Mouse (Mus musculus) CD4-positive, CD25-positive, alpha-beta regulatory T cell, adult 4 months (primary cell): Measurements from ENCODE around the gene Reg4. TPM values are rescaled to one million over a fixed set of nuclear protein-coding genes. Genes with fewer than 3 reads are reported as not detected.

Experiments used
- ATAC-seq: one replicate; pipeline ENCODE4 v1.8.0; 2017
- polyA plus RNA-seq, 2 experiments: library from polyadenylated mRNA; unstranded; fragments of 100-300 nt; shearing (Covaris generic); gene quantifications; one replicate each; pipeline ENCODE4 v1.2.1; 2017

Gene Reg4
- polyA plus RNA-seq, 2 experiments from 2014 or later = not detected

DNA sequence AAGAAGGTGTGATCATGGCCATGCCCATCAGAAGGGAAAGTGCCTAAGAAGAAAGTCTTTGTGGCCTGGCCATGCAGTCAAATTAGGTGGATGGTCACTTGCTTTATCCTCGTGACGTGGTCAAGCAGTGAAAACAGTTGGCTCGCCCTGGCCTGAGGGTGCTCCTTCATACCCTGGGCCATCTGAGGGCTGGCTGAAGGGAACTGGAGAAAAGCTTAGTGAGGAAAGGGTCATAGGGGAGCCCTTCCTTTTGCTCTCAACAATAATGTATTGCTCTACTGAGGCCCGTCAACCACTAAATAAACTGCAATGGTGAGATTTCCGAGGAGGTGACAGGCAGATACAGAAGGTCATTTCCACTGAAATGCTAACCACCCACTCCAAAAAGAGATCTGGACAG, 15.3 kb downstream of the Reg4 start:
- ATAC-seq = no peak

DNA sequence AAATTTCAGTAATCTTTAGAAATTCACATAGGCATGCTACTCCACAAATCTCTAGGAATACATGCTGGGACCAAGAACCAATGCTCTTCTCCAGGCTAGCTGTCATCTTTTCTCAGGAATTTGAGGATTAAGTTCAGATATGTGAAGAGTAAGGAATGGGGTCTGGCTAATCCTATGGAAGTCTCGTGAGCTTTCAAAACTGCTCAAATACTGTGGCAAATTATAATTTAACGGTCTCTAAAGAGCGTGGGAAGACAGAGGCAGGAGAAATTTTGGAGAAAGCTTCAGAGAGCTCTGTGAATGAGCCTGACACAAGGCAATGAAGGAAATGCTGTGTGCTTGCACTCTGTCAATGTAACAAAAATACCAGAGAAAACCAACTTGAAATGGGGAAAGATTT, 16.2 kb downstream of the Reg4 start:
- ATAC-seq = no peak

DNA sequence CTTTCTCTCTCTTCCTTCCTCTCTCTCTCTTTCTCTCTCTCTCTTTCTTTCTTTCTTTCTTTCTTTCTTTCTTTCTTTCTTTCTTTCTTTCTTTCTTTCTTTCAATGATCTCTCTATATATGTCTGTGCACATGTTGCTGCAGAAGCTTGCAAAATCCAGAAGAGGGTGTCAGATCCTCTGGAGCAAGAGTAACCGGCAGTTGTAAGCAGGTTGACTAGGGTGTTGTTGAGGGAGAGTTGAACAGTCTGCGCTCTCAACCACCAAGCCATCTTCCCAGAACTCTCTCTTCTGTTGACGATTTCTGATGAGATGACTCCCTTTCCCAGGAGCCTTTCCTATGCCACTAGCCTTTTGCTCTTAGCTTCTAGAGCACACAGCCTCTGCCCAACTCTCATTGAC, 20.1 kb downstream of the Reg4 start:
- no peak for ATAC-seq

- no peak for ATAC-seq
Measured at GRCm38 (mm10) chr3:98242458-98243037, 20.6 kb downstream of the Reg4 start.

- ATAC-seq = no peak
Measured at GRCm38 (mm10) chr3:98245892-98246291, 23.9 kb downstream of the Reg4 start.

DNA sequence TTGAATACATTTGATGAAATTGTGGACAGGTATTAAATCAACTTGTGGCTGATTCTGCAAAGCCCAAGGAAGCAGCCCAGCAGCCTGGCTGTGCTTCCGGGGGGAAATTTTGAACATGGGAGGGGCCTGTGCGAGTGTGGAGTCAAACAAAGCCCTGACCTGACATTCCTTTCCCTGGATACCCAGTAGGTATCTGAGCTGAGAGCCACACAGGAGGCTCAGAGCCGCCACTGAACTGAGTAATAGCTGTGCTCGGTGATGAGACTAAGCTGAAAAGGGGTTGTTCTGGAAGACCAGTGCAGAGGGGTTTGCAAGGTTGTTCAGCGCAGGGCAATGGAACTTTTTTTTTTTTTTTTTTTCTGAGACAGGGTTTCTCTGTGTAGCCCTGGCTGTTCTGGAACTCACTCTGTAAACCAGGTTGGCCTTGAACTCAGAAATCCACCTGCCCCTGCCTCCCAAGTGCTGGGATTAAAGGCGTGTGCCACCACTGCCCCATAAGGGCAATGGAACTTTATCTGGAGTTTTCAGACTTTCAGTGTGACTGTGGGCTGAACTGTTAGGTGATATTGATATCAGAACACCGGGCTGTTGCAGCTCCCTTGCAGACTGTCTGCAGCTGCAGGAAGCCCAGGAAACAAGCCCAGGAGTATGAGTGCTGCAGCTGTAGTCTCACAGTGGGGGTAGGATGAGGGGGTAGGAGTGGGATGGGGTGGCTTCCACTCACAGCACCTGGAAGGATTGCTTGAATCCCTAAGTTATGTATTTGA, 25.2 kb downstream of the Reg4 start:
- ATAC-seq = no peak

DNA sequence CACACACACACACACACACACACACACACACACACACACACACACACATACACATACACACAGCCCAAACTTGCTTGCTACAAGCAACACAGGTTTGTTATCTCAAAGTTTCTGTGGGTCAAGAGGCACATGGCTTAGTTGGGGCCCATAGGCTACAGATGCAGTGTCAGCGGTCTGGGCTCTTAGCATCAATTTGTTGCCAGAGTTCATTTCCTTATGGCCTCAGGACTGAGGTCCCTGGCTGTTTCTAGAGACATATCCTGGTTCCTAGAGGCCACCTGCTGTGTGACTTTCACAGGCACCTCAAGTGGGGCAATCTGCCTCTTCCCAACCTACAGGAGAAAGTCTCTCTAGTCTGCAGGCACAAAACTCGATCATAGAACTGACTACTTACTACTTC, 27.4 kb downstream of the Reg4 start:
- ATAC-seq = no peak

GRCm38 (mm10) chr3:98249833-98250448, 28.0 kb downstream of the Reg4 start:
- ATAC-seq = no peak

- ATAC-seq = no peak
Measured at GRCm38 (mm10) chr3:98254059-98254458, 32.1 kb downstream of the Reg4 start.

DNA sequence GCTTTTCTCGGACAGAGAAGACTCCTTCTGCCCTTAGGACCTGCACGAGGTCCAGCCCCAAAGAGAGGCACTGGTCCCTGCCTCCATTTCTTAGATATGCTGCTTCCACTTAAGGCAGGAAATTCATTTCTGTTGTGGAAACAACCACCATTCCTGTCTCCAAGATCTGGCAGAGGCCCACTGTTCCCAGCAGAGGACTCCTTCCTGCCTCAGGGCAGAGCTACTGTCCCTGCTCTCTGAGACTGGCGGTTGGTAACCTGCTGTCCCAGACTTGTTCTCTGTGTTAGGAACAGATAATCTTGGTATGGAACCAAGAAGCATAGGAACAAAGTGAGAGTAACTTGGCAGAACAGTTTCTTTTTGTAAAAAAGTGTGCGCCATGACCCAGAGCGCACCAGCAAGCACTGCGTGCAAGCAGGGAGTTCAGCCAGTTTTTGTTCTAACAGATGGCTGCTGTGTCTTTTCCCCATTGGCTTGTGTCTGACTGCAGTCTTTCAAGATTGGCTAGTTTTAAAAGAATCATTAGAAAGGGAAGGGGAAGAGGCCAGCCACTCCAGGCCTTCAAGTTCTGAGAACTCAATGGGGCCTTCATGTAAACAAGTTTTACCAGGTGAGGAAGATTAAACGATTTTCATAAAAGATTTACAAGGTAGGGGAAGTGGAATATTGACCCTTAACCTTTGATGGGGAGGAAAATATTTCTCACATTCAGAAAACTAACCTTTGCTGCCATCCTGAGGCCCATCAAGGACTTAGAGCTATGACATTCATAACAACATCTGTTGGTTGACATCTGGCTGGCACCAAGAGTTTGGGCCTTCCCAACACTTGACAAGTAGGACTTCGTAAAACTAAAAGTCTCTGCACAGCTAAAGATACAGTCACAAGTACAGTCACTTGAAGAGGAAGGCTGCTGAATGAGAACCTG, 33.0 kb downstream of the Reg4 start:
- ATAC-seq = no peak

GRCm38 (mm10) chr3:98258723-98259122, 36.8 kb downstream of the Reg4 start:
- no peak for ATAC-seq

- ATAC-seq = no peak
Measured at GRCm38 (mm10) chr3:98259271-98259751, 37.4 kb downstream of the Reg4 start.

DNA sequence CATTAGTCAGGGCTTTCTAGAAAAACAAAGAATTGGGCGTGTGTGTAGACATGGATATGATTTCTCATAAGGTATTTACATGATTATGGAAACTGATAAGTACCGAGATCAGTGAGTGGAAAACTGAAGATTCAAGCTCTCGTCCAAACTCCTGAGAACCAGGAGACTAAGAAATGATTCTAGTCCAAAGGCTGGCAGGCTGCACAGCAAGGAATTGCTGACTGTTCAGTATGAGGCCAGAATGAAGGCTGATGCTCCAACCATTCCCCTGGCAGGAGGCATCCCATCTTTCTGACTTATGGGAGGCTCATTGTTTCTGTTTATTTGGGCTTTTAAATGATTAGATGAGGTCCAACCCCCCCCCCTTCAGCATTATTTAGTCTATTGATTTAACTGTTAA, 38.6 kb downstream of the Reg4 start:
- ATAC-seq = no peak

DNA sequence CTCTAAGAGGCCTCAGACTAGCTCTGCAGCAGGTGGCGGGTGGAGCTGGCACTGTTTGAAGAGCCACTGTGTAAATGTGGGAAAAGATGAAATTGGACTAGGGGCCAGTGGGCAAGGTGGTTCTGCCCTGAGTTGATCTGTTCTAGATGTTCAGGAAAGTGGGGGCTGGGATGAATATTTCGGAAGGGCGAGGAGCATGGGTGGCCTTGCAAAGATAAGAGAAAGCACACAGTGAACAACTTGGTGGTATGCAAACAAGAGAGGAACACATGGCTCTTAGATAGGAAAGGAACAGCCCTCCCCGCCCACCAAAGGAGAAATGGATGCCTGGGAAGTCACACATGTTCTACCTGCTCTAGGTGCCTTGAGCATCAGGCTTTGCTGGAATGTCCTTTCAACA, 39.5 kb downstream of the Reg4 start:
- no peak for ATAC-seq

- ATAC-seq = no peak
Measured at GRCm38 (mm10) chr3:98262133-98262532, 40.2 kb downstream of the Reg4 start.

DNA sequence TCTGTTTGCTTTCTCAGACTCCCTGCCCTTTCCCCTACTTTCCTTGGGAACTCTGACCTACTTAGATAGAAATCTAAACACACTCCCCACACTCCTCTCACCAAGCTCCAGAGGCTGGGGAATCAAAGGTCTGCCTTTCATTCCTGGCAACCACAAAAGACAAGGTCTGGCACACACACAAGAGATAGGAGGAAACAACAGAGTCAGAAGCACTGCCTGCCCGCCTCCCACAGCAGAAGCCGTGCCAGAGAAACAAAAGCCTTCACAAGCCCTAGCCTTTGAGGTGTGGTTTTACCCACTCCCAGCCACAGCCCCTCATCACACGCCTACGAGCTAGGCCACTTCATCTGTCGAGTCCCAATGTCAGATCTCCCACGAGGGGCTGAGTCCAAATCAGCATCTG, 45.3 kb downstream of the Reg4 start:
- no peak for ATAC-seq

GRCm38 (mm10) chr3:98273623-98274398, 51.9 kb downstream of the Reg4 start:
- no peak for ATAC-seq

DNA sequence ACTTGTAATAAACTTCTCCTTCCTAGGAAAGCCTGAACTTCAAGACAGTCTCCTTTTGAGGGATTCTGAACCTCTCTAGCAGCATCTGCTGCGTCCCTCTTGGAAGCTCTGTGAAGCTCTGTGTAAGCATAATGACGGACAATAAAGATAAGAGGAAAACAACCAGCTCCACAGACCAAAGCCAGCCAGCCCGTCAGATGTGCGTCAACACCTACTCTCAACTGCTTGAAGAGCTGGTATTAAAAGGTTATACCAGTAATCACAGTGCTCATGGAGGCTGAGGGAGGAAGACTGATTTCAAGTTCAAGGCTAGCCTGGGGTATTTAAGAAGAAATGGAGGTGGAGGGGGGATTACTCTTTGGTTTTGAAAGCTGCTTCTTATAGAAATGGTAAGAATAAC, 57.7 kb downstream of the Reg4 start:
- no peak for ATAC-seq

- no peak for ATAC-seq
Measured at GRCm38 (mm10) chr3:98280204-98280932, 58.4 kb downstream of the Reg4 start, which contains the start of gene Hmgcs2. Gene Hmgcs2, plus strand, starts transcription at chr3:98280435.

- ATAC-seq = peak; percentile 84
Measured at GRCm38 (mm10) chr3:98280933-98281678, 59.1 kb downstream of the Reg4 start.
